Mouse (Mus musculus): ENCODE data around the gene Them4.
A peak's percentile ranks its signal among the peaks of the same experiment; 100 is the strongest.

Gene Them4

DNA sequence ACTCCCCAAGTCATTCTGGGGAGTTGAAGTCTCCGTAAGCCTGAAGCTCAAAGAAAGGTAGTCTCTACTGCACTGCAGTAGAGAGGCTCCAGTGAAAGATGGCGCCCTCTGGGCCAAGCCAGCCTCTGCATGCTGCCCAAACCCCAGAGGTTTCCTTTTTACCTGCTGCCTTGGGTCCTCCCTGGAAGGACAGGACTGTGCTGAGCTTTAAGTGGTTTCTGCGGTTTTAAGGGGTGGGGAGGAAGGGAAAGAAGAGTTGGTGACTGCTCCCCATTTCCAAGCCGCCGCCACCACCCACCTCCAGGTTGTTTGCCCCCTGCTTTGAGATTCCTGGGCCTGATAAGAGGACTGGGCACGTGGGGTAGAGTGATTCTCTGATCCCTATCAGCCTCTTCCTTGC, 58.7 kb downstream of the Them4 start:
- DNase-seq (ENCODE audit: low spot score in 2 of 2): no peak

DNA sequence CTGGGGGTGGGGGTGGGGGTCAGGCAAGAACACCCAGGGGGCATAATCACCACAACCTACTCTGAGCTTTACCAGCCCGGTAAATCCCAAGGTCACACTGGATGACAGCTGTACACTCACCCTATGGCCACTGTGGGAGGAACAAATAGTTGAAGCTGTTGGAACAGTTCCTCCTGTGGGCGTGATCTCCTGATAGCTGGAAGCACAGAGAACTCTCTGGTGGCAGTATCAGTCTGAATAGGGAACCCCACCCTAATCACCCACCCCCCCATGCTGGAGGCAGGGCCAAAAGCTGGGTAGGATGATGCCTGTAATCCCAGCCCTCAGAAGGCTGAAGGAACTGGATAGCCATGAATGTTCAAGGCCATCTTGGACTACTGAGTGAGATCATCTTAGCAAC, 59.8 kb downstream of the Them4 start:
- no peak for DNase-seq (ENCODE audit: low spot score in 2 of 2)

DNA sequence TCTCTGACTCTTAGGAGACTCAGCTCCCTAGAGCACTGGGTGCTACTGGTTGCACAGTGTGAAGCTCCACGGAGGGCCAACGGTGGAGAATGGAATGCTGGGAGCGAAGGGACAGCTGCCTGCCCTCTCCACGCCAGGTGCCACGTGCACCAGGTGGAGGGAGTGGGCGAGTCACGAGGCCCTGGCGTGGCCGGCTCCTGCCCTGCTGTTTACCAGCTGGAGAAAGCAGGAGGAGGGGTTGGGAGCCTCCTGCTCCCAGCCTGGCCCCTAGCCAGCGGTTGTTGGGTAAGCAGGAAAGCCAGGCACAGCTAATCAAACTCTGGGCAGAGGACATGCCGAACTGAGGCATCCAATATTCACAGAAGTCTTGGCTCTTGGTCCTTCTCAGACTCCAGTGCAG, 61.7 kb downstream of the Them4 start:
- peak in 1 of 2 experiments; percentile 13 for DNase-seq (ENCODE audit: low spot score in 2 of 2)

DNA sequence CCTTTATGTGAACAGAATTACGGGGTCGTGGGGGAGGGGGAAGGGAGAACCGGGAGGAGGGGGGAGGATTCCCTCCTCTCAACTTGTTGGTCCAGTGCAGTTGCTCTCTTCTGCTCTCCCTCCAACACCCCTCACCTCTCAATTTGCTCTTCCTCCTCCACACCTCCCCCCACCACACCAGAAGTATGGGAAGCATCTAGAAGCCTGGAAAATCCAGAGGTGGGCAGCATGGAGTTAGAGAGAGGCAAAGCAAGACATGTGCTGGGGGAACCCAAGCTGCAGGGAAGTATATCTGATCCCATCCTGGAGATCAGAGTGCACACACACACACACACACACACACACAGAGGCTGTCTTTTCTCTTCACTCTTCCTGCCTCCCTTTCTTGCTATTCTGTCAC, 62.1 kb downstream of the Them4 start:
- no peak for DNase-seq (ENCODE audit: low spot score in 2 of 2)

DNA sequence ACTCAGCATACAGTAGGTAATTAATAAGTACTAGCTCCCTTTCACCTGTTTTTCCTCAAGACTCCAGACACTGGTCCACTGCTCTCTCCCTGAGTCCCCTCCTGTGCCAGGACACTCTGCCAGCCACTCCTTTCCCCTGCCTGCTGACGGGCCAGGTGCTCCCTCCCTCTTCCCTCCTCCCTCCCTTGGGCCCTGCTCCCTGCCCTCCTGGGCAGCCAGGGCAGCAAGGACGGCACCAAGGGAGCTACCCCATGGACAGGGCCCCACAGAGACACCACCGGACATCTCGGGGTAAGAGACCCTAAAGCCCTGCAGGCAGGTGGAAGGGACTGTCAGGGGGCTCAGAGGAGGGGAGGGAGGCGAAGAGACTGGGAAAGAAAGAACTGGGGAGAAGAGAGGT, 62.8 kb downstream of the Them4 start, which contains the start of gene Rorc:
Gene Rorc, plus strand, starts transcription at position 154 of the 400 bp plus-strand sequence.
- DNase-seq (ENCODE audit: low spot score in 2 of 2): no peak

DNA sequence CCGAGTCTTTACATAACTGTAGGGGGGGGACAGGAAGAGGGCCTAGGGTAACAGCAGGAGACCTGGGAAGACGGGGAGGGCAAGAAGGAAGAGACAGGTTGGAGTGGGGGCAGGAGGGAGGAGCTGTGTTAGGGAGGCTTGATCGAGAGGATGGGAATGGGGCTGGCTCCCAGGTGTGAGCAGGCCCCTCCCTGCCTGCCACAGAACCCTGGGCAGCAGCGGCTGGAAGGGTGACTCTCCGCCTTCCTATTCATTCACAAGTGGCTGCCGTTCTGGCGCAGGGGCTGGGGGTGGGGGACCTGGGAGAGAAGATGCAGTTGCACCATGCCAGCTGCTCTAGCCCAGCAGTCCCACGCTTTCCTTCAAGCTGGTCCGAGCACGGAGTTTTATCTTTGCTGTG, 63.2 kb downstream of the Them4 start:
- DNase-seq (ENCODE audit: low spot score in 2 of 2): peak in 1 of 2 experiments; percentile 19

DNA sequence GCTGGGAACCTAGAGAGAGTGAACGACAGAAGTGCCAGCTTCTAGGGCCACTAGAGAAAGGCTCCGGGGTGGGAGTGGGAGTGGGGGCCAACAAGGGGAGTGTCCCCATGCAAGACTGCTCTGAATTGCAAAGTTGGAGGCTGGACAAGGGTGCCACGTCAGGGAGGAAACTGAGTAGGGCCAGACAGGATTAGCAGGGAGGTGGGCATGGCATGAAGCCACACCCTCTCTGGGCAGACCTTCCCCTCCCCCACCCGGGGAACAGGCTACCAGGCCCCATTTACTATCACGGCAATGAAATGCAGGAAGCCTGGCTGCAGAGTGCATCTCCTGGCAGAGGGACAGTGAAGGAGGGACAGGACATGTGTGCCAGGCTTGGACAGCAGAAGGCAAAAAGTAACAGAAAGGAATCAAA, 63.7 kb downstream of the Them4 start:
- no peak for DNase-seq (ENCODE audit: low spot score in 2 of 2)

DNA sequence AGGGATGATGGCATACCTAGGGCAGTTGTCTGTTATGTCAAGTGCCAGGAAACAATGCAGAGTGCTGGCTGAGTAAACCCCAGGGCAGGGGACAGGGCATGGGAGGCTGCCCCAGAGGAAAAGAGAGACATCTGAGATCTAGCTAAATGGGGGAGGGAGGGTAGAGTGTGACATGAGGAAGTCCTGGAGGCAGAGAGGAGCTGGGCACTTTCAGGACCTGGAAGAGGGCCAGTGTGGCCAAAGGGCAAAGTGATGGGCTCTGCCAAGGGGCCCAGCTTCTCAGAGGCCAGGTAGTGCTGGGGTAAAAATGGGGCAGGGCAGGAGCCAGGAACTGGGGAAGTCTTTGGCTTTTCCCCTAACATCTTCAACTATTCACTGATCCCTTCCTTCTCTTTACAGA, 64.7 kb downstream of the Them4 start:
- no peak for DNase-seq (ENCODE audit: low spot score in 2 of 2)

DNA sequence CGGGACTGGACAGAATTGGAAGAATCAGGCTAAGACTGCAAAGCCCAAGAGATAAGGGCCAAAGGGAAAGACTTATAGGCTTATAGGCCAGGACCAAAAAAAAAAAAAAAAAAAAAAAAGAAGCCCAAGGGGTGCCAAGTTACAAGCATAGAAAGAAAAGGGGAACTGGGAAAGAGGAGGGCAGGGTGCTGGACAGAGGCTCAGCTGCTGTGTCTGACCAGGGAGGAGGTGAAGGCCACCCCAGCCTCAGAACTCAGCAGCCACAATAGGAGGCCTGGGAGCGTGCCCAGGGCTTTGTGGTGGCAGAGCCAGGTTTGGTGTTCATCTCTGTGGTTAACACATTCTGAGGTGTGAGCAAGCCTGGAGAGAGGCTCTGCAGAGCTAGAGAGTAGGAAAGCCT, 65.3 kb downstream of the Them4 start:
- no peak for DNase-seq (ENCODE audit: low spot score in 2 of 2)

DNA sequence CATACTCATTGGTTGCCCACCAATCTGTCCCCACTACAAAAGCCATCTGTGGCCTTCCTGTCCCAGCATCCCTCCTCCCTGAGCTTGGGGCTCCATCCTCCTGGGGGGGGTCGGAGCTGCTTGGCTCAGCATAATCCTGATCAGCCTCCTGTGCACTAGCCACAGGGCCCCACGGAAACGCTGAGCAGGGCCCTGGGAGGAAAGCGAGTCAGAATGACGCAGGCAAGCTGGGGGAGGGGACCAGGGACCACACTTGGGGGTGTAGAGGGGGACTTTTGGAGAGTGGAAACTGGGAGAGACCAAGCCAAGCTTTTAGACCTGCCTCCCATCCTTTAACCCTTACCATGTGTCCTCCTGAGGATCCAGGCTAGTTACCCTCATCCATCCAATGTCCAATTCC, 66.0 kb downstream of the Them4 start:
- no peak for DNase-seq (ENCODE audit: low spot score in 2 of 2)

DNA sequence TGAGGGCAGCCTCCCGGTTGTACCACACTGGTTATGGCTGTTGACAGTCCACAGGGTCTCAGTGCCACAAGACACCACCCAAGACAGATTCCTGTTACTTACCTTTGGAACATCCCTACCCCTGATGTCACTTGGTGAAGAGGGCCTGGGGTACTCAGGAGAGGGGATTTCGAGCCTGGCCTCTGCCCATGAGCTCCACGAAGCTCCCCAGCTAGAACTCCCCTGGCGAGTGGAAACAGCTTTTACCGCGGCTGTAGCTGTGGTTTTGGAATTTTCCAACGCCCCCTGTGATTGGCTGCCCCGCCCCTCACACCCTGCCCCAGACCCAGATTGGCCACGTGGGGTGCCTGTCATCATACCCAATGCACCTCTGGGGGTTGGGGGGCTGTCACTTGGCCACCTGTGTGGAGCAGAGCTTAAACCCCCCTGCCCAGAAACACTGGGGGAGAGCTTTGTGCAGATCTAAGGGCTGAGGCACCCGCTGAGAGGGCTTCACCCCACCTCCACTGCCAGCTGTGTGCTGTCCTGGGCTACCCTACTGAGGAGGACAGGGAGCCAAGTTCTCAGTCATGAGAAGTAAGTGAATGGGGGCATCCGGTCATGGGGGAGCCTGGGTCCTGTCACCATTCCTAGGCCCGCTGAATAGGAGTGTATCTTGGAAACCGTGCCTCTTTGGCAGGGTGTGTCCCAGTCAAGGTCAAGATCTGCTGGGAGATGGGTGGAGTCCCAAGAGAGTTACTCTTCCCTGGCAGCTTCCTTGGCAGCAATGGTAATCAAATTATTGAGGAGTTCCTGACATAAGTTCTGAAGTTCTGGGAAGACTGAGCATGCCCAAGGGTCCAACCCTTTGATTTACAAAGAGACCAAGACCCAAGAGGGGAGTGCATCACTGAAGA, 67.4 kb downstream of the Them4 start:
- no peak for DNase-seq (ENCODE audit: low spot score in 2 of 2)

DNA sequence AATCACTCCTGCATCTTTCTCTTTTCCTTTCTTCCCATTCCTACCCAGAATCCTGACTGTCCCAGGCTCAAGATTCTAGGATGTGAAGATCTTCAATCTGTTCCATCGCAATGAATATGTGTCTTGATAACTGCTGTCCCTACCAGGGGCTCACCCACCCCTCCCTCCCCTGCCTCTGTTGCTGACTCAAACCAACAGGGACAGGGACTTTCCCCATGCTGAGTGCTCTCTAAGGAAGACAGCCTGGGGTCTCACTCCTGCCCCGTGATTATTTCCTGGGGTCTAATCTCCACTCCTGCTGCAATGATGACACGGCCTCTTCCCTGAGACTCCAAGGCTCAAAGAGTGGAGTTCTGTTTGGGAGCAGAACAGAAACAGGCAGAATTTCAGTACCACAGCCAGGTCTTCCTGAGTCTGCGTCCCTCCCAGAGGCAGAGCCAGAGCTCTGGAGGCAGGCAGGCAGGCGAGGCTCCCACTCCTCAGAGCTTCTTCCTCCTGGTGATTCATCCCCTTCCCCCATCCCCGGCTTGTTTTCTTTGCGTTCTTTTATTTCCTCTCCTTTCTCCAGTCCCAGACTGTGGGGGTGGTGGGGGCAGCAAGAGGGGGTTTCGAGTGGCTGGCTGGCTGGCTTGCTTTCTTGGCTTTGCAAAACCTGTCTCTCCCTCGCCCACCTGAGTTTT, 70.1 kb downstream of the Them4 start:
- DNase-seq (ENCODE audit: low spot score in 2 of 2): peak in 1 of 2 experiments; percentile 29

All from frontal cortex, postnatal 36 days (tissue).